Mouse (Mus musculus) ES-E14 (cell line): ENCODE data around the gene Znhit3. TPM values are rescaled to one million over a fixed set of nuclear protein-coding genes. Genes with fewer than 3 reads are reported as not detected.

Experiments used
- DNase-seq: peaks from one replicate; pipeline ENCODE4 v3.0.0-alpha.2; 2013; ENCODE audit warnings: low read depth, low spot score
- H3K27ac ChIP-seq: 2 replicates; pipeline ENCODE4 v1.5.1; 2012; ENCODE audit warnings: low read depth, mild to moderate bottlenecking, low read length, moderate library complexity, mixed read lengths; ENCODE audit not compliant: poor library complexity, insufficient read depth, severe bottlenecking
- H3K36me3 ChIP-seq: 2 replicates; pipeline ENCODE4 v1.6.1; 2012; ENCODE audit warnings: mild to moderate bottlenecking, low read length, moderate library complexity, mixed read lengths; ENCODE audit not compliant: control insufficient read depth, poor library complexity, insufficient read depth, severe bottlenecking
- H3K4me1 ChIP-seq, 2 experiments: fragments of 150-350 bp in 1 of 2; sonication (generic) in 1 of 2; 2 replicates each; pipeline ENCODE4 v1.6.1; 2012; ENCODE audit warnings: low read length in 2 of 2, mild to moderate bottlenecking in 1 of 2, mixed read lengths in 1 of 2; ENCODE audit not compliant: control insufficient read depth in 2 of 2, insufficient read depth in 2 of 2, poor library complexity in 1 of 2
- H3K4me3 ChIP-seq, 2 experiments: fragments of 150-350 bp in 1 of 2; sonication (generic) in 1 of 2; 2 replicates each; pipeline ENCODE4 v1.5.1; 2012; ENCODE audit warnings: low read length in 2 of 2, low read depth in 1 of 2, mild to moderate bottlenecking in 1 of 2, mixed read lengths in 1 of 2; ENCODE audit not compliant: insufficient read depth in 1 of 2, poor library complexity in 1 of 2, severe bottlenecking in 1 of 2
- H3K9ac ChIP-seq: 2 replicates; pipeline ENCODE4 v1.6.1; 2012; ENCODE audit warnings: low read depth, mild to moderate bottlenecking, low read length, mixed read lengths; ENCODE audit not compliant: poor library complexity, insufficient read depth, severe bottlenecking
- H3K9me3 ChIP-seq: fragments of 150-350 bp; sonication (generic); 2 replicates; pipeline ENCODE4 v1.6.1; 2012; ENCODE audit warnings: low read depth, mild to moderate bottlenecking, low read length; ENCODE audit not compliant: control insufficient read depth, insufficient read depth
- CHD2 ChIP-seq: IDR thresholded peaks from 2 replicates; pipeline ENCODE4 v1.6.1; 2014; ENCODE audit warnings: mild to moderate bottlenecking, low read depth, low read length, inconsistent platforms
- HCFC1 ChIP-seq: IDR thresholded peaks from 2 replicates; pipeline ENCODE4 v1.6.1; 2012; ENCODE audit warnings: low read length, inconsistent platforms, borderline replicate concordance; ENCODE audit not compliant: insufficient read depth
- MAFK ChIP-seq: IDR thresholded peaks from 2 replicates; pipeline ENCODE4 v1.6.1; 2014; ENCODE audit warnings: mild to moderate bottlenecking, low read depth, low read length, inconsistent platforms; ENCODE audit not compliant: insufficient read depth
- ZC3H11A ChIP-seq: IDR thresholded peaks from 2 replicates; pipeline ENCODE4 v1.6.1; 2012; ENCODE audit warnings: low read depth, mild to moderate bottlenecking, inconsistent platforms, low read length, borderline replicate concordance
- ZNF384 ChIP-seq: IDR thresholded peaks from 2 replicates; pipeline ENCODE4 v1.6.1; 2012; ENCODE audit warnings: low read depth, low read length, inconsistent platforms
- in situ Hi-C, 2 experiments: fragments of 600-800 bp; cut with MboI; formaldehyde crosslinking; loops; one replicate each; pipeline ENCODE4 v1.15.1; 2025; ENCODE audit warnings: low sequenced_read_pairs in 2 of 2, inconsistent platforms in 1 of 2; ENCODE audit not compliant: unreplicated experiment in 2 of 2
- total RNA-seq: library from RNA; depleted of rRNA; stranded (reverse); fragments of 300-350 nt; gene quantifications from 2 replicates; pipeline ENCODE4 v1.2.3, GENCODE M21; 2012

Gene Znhit3
- total RNA-seq, 1 experiment, result 80.4 TPM

DNA sequence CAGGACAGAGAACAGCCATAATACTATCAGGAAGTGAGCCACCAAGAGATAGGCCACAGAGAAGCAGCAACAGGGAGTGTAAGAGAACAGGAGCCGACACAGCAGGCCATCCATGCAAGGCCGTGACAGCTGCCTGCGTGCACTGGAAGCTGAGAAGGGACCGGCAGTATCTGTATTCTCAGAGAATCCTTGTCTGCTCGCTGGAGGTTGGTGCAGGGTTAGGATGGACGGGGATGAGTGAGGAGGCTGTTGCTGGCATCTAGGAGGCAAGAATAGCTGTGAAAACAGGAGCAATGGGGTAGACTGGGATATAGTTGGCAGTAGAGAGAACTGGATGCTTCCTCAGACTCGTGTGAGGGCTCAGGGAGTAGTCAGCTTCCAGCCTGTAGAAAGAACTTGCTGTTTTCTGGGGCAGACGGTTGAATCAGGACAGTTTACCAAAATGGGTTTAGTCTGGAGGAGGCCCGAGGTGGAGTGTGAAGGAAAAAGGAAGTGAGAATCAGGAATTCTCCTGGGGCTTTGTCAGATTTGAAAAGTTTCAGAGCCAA, 11.5 kb downstream of the Znhit3 start:
- peaks cover 0 to 3% of the 10 kb centered on the region in 2 experiments; a peak in 2 of 4 replicates for H3K4me1 ChIP-seq
- DNase-seq, result no peak
- H3K9me3 ChIP-seq, result no peaks in the 10 kb centered on the region
- in situ Hi-C loops, result no loop called here
- no peak overlapping the region for H3K4me3 ChIP-seq
- no peak for TF ChIP-seq ZC3H11A
- no peak for TF ChIP-seq CHD2
- H3K9ac ChIP-seq, result no peak overlapping the region
- H3K27ac ChIP-seq, result no peak overlapping the region
- peaks cover 72% of the 10 kb centered on the region for H3K36me3 ChIP-seq

GRCm38 (mm10) chr11:84893113-84893512, 23.1 kb downstream of the Znhit3 start:
- Histone ChIP-seq H3K36me3 (peaks cover 62% of the 10 kb centered on the region), H3K9ac (no peak overlapping the region), H3K4me3 (no peak overlapping the region), H3K27ac (no peak overlapping the region), H3K9me3 (no peaks in the 10 kb centered on the region), H3K4me1 (no peaks in the 10 kb centered on the region)
- no peak for DNase-seq
- no peak for TF ChIP-seq ZC3H11A
- no peak for TF ChIP-seq MAFK
- no peak for TF ChIP-seq HCFC1
- TF ChIP-seq CHD2, result no peak
- TF ChIP-seq ZNF384, result no peak
- in situ Hi-C loops, result no loop called here

DNA sequence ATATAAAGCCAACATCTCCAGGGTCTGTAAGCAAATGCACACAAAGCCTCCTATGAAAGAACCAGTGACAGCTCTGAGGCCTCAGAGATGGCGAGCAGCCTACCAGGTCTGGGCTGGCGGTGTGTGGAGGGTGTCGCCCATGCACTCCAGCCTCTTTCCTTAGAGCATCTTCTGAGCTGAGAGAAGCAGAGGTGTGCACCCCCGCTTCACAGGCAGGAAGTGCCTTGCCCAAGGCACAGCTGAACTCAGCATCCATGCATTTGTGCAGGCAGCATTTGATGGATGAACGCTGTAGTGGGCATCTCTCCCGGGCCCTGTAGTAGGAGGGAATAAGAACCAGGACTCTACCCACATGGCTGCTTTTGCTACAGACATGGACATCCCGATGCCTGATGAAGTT, 24.5 kb downstream of the Znhit3 start:
- in situ Hi-C loops, result no loop called here
- Histone ChIP-seq H3K9me3 (no peaks in the 10 kb centered on the region), H3K4me3 (no peak overlapping the region), H3K4me1 (no peaks in the 10 kb centered on the region), H3K9ac (no peak overlapping the region), H3K36me3 (peaks cover 59% of the 10 kb centered on the region), H3K27ac (no peak overlapping the region)
- no peak for DNase-seq
- TF ChIP-seq HCFC1, result no peak

- Histone ChIP-seq H3K4me3 (no peak overlapping the region), H3K36me3 (peaks cover 52% of the 10 kb centered on the region), H3K27ac (no peak overlapping the region), H3K4me1 (peaks cover 0 to 2% of the 10 kb centered on the region in 2 experiments; a peak in 1 of 4 replicates), H3K9me3 (no peaks in the 10 kb centered on the region), H3K9ac (no peak overlapping the region)
- TF ChIP-seq ZNF384, result no peak
- no peak for DNase-seq
- in situ Hi-C loops, result no loop called here
These were observed 26.7 kb downstream of the Znhit3 start for GRCm38 (mm10) chr11:84889492-84889891.

DNA sequence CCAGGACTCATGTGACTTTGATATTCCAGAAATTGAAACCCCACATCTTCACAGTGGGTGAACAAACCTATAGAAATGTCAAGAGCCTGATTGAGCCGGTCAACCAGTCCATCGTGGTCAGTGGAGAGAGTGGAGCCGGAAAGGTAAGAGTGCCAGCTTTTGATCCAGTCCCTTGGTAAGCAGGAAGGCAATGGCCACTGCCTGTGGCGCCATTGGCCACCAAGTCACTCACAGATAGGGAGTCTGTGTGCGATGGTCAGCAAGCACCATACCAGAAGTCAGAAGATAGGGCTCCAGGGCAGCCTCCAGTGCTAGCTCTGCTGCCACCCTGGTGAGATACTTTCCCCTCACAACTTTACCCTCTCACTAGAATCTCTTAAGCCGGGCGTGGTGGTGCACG, 28.1 kb downstream of the Znhit3 start:
- Histone ChIP-seq H3K27ac (no peak overlapping the region), H3K9me3 (no peaks in the 10 kb centered on the region), H3K9ac (no peak overlapping the region), H3K4me1 (peaks cover 0 to 2% of the 10 kb centered on the region in 2 experiments; a peak in 1 of 4 replicates), H3K4me3 (no peak overlapping the region), H3K36me3 (peaks cover 41% of the 10 kb centered on the region)
- in situ Hi-C loops, result no loop called here
- TF ChIP-seq MAFK (no peak), HCFC1 (no peak), ZC3H11A (no peak), CHD2 (no peak), ZNF384 (no peak)
- no peak for DNase-seq
